Mouse (Mus musculus) liver, embryonic 11.5 days (tissue): Measurements from ENCODE around the gene Arhgef33. TPM values are rescaled to one million over a fixed set of nuclear protein-coding genes. Genes with fewer than 3 reads are reported as not detected.
"Not testable (repeated sequence)": the region's sequence is repeated elsewhere in the genome, so short reads cannot be mapped to it uniquely, and the experiment has no call there.

ENCODE experiments used
- ATAC-seq: fragments of 200-750 bp; cut with Nextera tagmentation; replicated peaks from 2 replicates; pipeline ENCODE4 v1.8.0; 2017; ENCODE audit warnings: moderate number of reproducible peaks, mild to moderate bottlenecking, moderate TSS enrichment, moderate library complexity; ENCODE audit not compliant: low FRiP score
- DNase-seq: peaks from one replicate; pipeline ENCODE4 v3.0.0-alpha.2; 2017; ENCODE audit warnings: low spot score
- H3K27ac ChIP-seq: fragments of 300-500 bp; sonication (generic); 2 replicates; pipeline ENCODE4 v1.5.1; 2014; ENCODE audit warnings: mild to moderate bottlenecking, low read depth, low read length, control low read depth
- H3K27me3 ChIP-seq: fragments of 300-500 bp; sonication (generic); replicated peaks from 2 replicates; pipeline ENCODE4 v1.6.1; 2014; ENCODE audit warnings: low read length, mixed read lengths; ENCODE audit not compliant: control insufficient read depth, insufficient read depth
- H3K36me3 ChIP-seq: fragments of 300-500 bp; sonication (generic); 2 replicates; pipeline ENCODE4 v1.6.1; 2014; ENCODE audit warnings: mild to moderate bottlenecking, low read length, moderate library complexity, mixed read lengths; ENCODE audit not compliant: control insufficient read depth, insufficient read depth
- H3K4me1 ChIP-seq: fragments of 300-500 bp; sonication (generic); replicated peaks from 2 replicates; pipeline ENCODE4 v1.6.1; 2014; ENCODE audit warnings: low read length, mixed read lengths; ENCODE audit not compliant: control insufficient read depth, insufficient read depth
- H3K4me2 ChIP-seq: fragments of 300-500 bp; sonication (generic); 2 replicates; pipeline ENCODE4 v1.6.1; 2014; ENCODE audit warnings: mild to moderate bottlenecking, control low read depth, moderate library complexity
- H3K4me3 ChIP-seq: fragments of 300-500 bp; sonication (generic); 2 replicates; pipeline ENCODE4 v1.5.1; 2014; ENCODE audit warnings: low read depth, low read length, control low read depth
- H3K9ac ChIP-seq: fragments of 300-500 bp; sonication (generic); 2 replicates; pipeline ENCODE4 v1.6.1; 2014; ENCODE audit warnings: low read depth, low read length, control low read depth
- H3K9me3 ChIP-seq: fragments of 300-500 bp; sonication (generic); 2 replicates; pipeline ENCODE4 v1.6.1; 2016; ENCODE audit warnings: low read length, inconsistent platforms, mixed read lengths; ENCODE audit not compliant: control insufficient read depth
- WGBS: fragments of 180-500 bp; shearing (Covaris S2); extraction: QIAGEN DNeasy Blood & Tissue Kit; methylation state at CpG from one replicate; pipeline ENCODE4 v1.1.7; 2014; 5-methylcytosine and 5-hydroxymethylcytosine counted together
- polyA plus RNA-seq: library from polyadenylated mRNA; unstranded; fragments of >200 nt; fragmentation: Nextera tagmentation; extraction: Ambion mirVana; gene quantifications from 2 replicates; pipeline ENCODE4 v1.2.1, GENCODE M21; 2014

Gene Arhgef33
- polyA plus RNA-seq = 0.45 and 0.49 TPM in 2 replicates

GRCm38 (mm10) chr17:80307251-80307650, at the start of gene Arhgef33:
Arhgef33 (plus strand) TSS chr17:80307407.
- no peaks in the 10 kb centered on the region for H3K36me3 ChIP-seq
- WGBS = 54% methylated on average over 1 of the region's 1 CpGs
- no peak within 1 kb of the TSS for H3K4me3 ChIP-seq
- H3K4me2 ChIP-seq = no peak within 1 kb of the TSS
- no peaks in the 10 kb centered on the region for H3K4me1 ChIP-seq
- H3K9me3 ChIP-seq = no peaks in the 10 kb centered on the region
- H3K9ac ChIP-seq = no peak within 1 kb of the TSS
- H3K27ac ChIP-seq = no peak within 1 kb of the TSS
- no peak for DNase-seq
- H3K27me3 ChIP-seq = no peaks in the 10 kb centered on the region
- ATAC-seq = no peak

GRCm38 (mm10) chr17:80267065-80267464, 40.1 kb upstream of the Arhgef33 start:
- no peak for ATAC-seq
- Histone ChIP-seq H3K36me3 (peaks cover 23% of the 10 kb centered on the region; the same call in 1 of the 2 replicates), H3K4me3 (no peak overlapping the region), H3K4me1 (no peaks in the 10 kb centered on the region), H3K4me2 (no peak overlapping the region), H3K9me3 (no peaks in the 10 kb centered on the region), H3K27me3 (no peaks in the 10 kb centered on the region), H3K27ac (no peak overlapping the region), H3K9ac (no peak overlapping the region)
- DNase-seq = no peak
- WGBS = 89% methylated on average over 4 of the region's 4 CpGs

- WGBS = 86% methylated on average over 3 of the region's 3 CpGs
- no peak for ATAC-seq
- H3K27ac ChIP-seq = no peak overlapping the region
- no peak overlapping the region for H3K4me3 ChIP-seq
- no peak for DNase-seq
- H3K36me3 ChIP-seq = peaks cover 25% of the 10 kb centered on the region; the same call in 1 of the 2 replicates
- no peaks in the 10 kb centered on the region for H3K4me1 ChIP-seq
- H3K27me3 ChIP-seq = no peaks in the 10 kb centered on the region
- no peaks in the 10 kb centered on the region for H3K9me3 ChIP-seq
- no peak overlapping the region for H3K4me2 ChIP-seq
- H3K9ac ChIP-seq = no peak overlapping the region
Measured at GRCm38 (mm10) chr17:80268151-80268550, 39.1 kb upstream of the Arhgef33 start.

- not testable (repeated sequence) for ATAC-seq, H3K9ac ChIP-seq, H3K4me3 ChIP-seq, H3K9me3 ChIP-seq, DNase-seq, H3K4me1 ChIP-seq, H3K4me2 ChIP-seq, H3K27me3 ChIP-seq, H3K27ac ChIP-seq
- 90% methylated on average over 7 of the region's 7 CpGs for WGBS
- H3K36me3 ChIP-seq = peaks cover 27% of the 10 kb centered on the region
Measured at GRCm38 (mm10) chr17:80270622-80271021, 36.6 kb upstream of the Arhgef33 start.

GRCm38 (mm10) chr17:80278255-80278654, 29.0 kb upstream of the Arhgef33 start:
- H3K36me3 ChIP-seq = peaks cover 9% of the 10 kb centered on the region
- 75% methylated on average over 4 of the region's 4 CpGs for WGBS

GRCm38 (mm10) chr17:80279340-80280070, 27.7 kb upstream of the Arhgef33 start:
- Histone ChIP-seq H3K4me3 (no peak overlapping the region), H3K27me3 (no peaks in the 10 kb centered on the region), H3K9me3 (no peaks in the 10 kb centered on the region), H3K4me2 (no peak overlapping the region), H3K36me3 (peaks cover 7% of the 10 kb centered on the region), H3K27ac (no peak overlapping the region), H3K9ac (no peak overlapping the region), H3K4me1 (0 out of 2 replicates have a peak, but pooled peaks cover 5% of the 10 kb centered on the region)
- DNase-seq (no peak), ATAC-seq (no peak)
- 92% methylated on average over 8 of the region's 8 CpGs for WGBS

More at GRCm38 (mm10) chr17:80278255-80278654, 29.0 kb upstream of the Arhgef33 start:
- Histone ChIP-seq H3K9ac (no peak overlapping the region), H3K4me1 (no peaks in the 10 kb centered on the region), H3K9me3 (no peaks in the 10 kb centered on the region), H3K4me3 (no peak overlapping the region), H3K4me2 (no peak overlapping the region), H3K27me3 (no peaks in the 10 kb centered on the region), H3K27ac (no peak overlapping the region)
- ATAC-seq = no peak
- DNase-seq = no peak

GRCm38 (mm10) chr17:80284446-80284845, 22.8 kb upstream of the Arhgef33 start:
- H3K27ac ChIP-seq = no peak overlapping the region

GRCm38 (mm10) chr17:80288012-80288411, 19.2 kb upstream of the Arhgef33 start:
- Histone ChIP-seq H3K4me3 (no peak overlapping the region), H3K9ac (no peak overlapping the region), H3K27ac (no peak overlapping the region), H3K27me3 (no peaks in the 10 kb centered on the region), H3K4me1 (peaks cover 14% of the 10 kb centered on the region), H3K36me3 (no peaks in the 10 kb centered on the region), H3K9me3 (no peaks in the 10 kb centered on the region), H3K4me2 (0 out of 2 replicates have a peak overlapping the region, but pooled peaks have one; percentile 85)
- 79% methylated on average over 6 of the region's 6 CpGs for WGBS
- no peak for ATAC-seq
- DNase-seq = no peak

More at GRCm38 (mm10) chr17:80284446-80284845, 22.8 kb upstream of the Arhgef33 start:
- ATAC-seq (no peak; the same call in 1 of the 2 replicates), DNase-seq (no peak)
- peaks cover 14% of the 10 kb centered on the region for H3K4me1 ChIP-seq
- H3K4me3 ChIP-seq = no peak overlapping the region
- H3K9ac ChIP-seq = no peak overlapping the region
- H3K36me3 ChIP-seq = no peaks in the 10 kb centered on the region
- no peaks in the 10 kb centered on the region for H3K27me3 ChIP-seq
- no peaks in the 10 kb centered on the region for H3K9me3 ChIP-seq
- WGBS = 48% methylated on average over 4 of the region's 4 CpGs
- H3K4me2 ChIP-seq = no peak overlapping the region
